Mouse (Mus musculus): ENCODE measurements around the gene Spdye4a. TPM values are rescaled to one million over a fixed set of nuclear protein-coding genes. Genes with fewer than 3 reads are reported as not detected.
"Not testable (repeated sequence)": the region's sequence is repeated elsewhere in the genome, so short reads cannot be mapped to it uniquely, and the experiment has no call there.

Spdye4a gene
- total and polyA plus RNA-seq, 3 experiments: 0.14 TPM; not detected in 2

GRCm38 (mm10) chr5:143213832-143214231 is 12.9 kb downstream of the Spdye4a start:
- no peak for DNase-seq
- no peaks in the 10 kb centered on the region for H3K79me2 ChIP-seq (replicated peaks; ENCODE audit: control insufficient read depth, insufficient read depth, low read length)
- 74% methylated on average over 2 of the region's 2 CpGs for WGBS
- no peak overlapping the region for H3K9ac ChIP-seq (ENCODE audit: low read depth, low read length)
- TF ChIP-seq EP300 (IDR thresholded peaks at IDR 0.05; ENCODE audit: insufficient read depth, low read depth, low read length): no peak
- TF ChIP-seq CTCF (IDR thresholded peaks at IDR 0.05): no peak
- no peak for TF ChIP-seq POLR2A (IDR thresholded peaks at IDR 0.05; ENCODE audit: insufficient read depth, low read depth, low read length)
- H3K36me3 ChIP-seq (ENCODE audit: control insufficient read depth, insufficient read depth, low read length): no peaks in the 10 kb centered on the region
- intact Hi-C loops (cut with DNase I): no loop called here
- no peak overlapping the region for H3K4me3 ChIP-seq
- no peaks in the 10 kb centered on the region for H3K27me3 ChIP-seq (ENCODE audit: control insufficient read depth, insufficient read depth, low read length)
- H3K4me1 ChIP-seq (ENCODE audit: control insufficient read depth, insufficient read depth, low read length): no peaks in the 10 kb centered on the region
- no peak overlapping the region for H3K27ac ChIP-seq

- intact Hi-C loops (cut with DNase I): no loop called here
- H3K4me1 ChIP-seq (ENCODE audit: control insufficient read depth, insufficient read depth, low read length): no peaks in the 10 kb centered on the region
- H3K27ac ChIP-seq: no peak overlapping the region
- 66% methylated on average over 3 of the region's 3 CpGs for WGBS
- H3K9ac ChIP-seq (ENCODE audit: low read depth, low read length): no peak overlapping the region
- no peak for DNase-seq
- no peaks in the 10 kb centered on the region for H3K36me3 ChIP-seq (ENCODE audit: control insufficient read depth, insufficient read depth, low read length)
- no peaks in the 10 kb centered on the region for H3K79me2 ChIP-seq (replicated peaks; ENCODE audit: control insufficient read depth, insufficient read depth, low read length)
- H3K27me3 ChIP-seq (ENCODE audit: control insufficient read depth, insufficient read depth, low read length): no peaks in the 10 kb centered on the region
- TF ChIP-seq CTCF (IDR thresholded peaks at IDR 0.05) (peak; percentile 46), EP300 (IDR thresholded peaks at IDR 0.05; ENCODE audit: insufficient read depth, low read depth, low read length) (no peak), POLR2A (IDR thresholded peaks at IDR 0.05; ENCODE audit: insufficient read depth, low read depth, low read length) (no peak)
- no peak overlapping the region for H3K4me3 ChIP-seq
Observed at GRCm38 (mm10) chr5:143205015-143205414, 21.7 kb downstream of the Spdye4a start.

- TF ChIP-seq CTCF (IDR thresholded peaks at IDR 0.05) (no peak), POLR2A (IDR thresholded peaks at IDR 0.05; ENCODE audit: insufficient read depth, low read depth, low read length) (no peak), EP300 (IDR thresholded peaks at IDR 0.05; ENCODE audit: insufficient read depth, low read depth, low read length) (no peak)
- WGBS: 68% methylated on average over 4 of the region's 4 CpGs
- no peaks in the 10 kb centered on the region for H3K79me2 ChIP-seq (replicated peaks; ENCODE audit: control insufficient read depth, insufficient read depth, low read length)
Observed at GRCm38 (mm10) chr5:143196506-143196905, 30.2 kb downstream of the Spdye4a start.

GRCm38 (mm10) chr5:143195166-143195565 is 31.5 kb downstream of the Spdye4a start:
- Histone ChIP-seq H3K4me3 (no peak overlapping the region), H3K79me2 (replicated peaks; ENCODE audit: control insufficient read depth, insufficient read depth, low read length) (no peaks in the 10 kb centered on the region), H3K9ac (ENCODE audit: low read depth, low read length) (no peak overlapping the region), H3K36me3 (ENCODE audit: control insufficient read depth, insufficient read depth, low read length) (no peaks in the 10 kb centered on the region), H3K4me1 (ENCODE audit: control insufficient read depth, insufficient read depth, low read length) (no peaks in the 10 kb centered on the region), H3K27ac (no peak overlapping the region), H3K27me3 (ENCODE audit: control insufficient read depth, insufficient read depth, low read length) (no peaks in the 10 kb centered on the region; the same call in 1 of the 2 replicates)
- TF ChIP-seq CTCF (IDR thresholded peaks at IDR 0.05) (no peak), POLR2A (IDR thresholded peaks at IDR 0.05; ENCODE audit: insufficient read depth, low read depth, low read length) (no peak), EP300 (IDR thresholded peaks at IDR 0.05; ENCODE audit: insufficient read depth, low read depth, low read length) (no peak)
- intact Hi-C loops (cut with DNase I): no loop called here
- no peak for DNase-seq
- 64% methylated on average over 2 of the region's 2 CpGs for WGBS

More at GRCm38 (mm10) chr5:143196506-143196905, 30.2 kb downstream of the Spdye4a start:
- Histone ChIP-seq H3K36me3 (ENCODE audit: control insufficient read depth, insufficient read depth, low read length) (no peaks in the 10 kb centered on the region), H3K4me1 (ENCODE audit: control insufficient read depth, insufficient read depth, low read length) (no peaks in the 10 kb centered on the region), H3K27me3 (ENCODE audit: control insufficient read depth, insufficient read depth, low read length) (no peaks in the 10 kb centered on the region; the same call in 1 of the 2 replicates), H3K4me3 (no peak overlapping the region), H3K9ac (ENCODE audit: low read depth, low read length) (no peak overlapping the region), H3K27ac (no peak overlapping the region)
- intact Hi-C loops (cut with DNase I): no loop called here
- no peak for DNase-seq

GRCm38 (mm10) chr5:143194747-143195146 is 31.9 kb downstream of the Spdye4a start:
- WGBS: 53% methylated on average over 8 of the region's 8 CpGs

GRCm38 (mm10) chr5:143192806-143193205 is 33.9 kb downstream of the Spdye4a start:
- no peaks in the 10 kb centered on the region for H3K79me2 ChIP-seq (replicated peaks; ENCODE audit: control insufficient read depth, insufficient read depth, low read length)
- DNase-seq: no peak
- no peaks in the 10 kb centered on the region; the same call in 1 of the 2 replicates for H3K27me3 ChIP-seq (ENCODE audit: control insufficient read depth, insufficient read depth, low read length)
- no peak overlapping the region for H3K4me3 ChIP-seq
- no peak overlapping the region for H3K9ac ChIP-seq (ENCODE audit: low read depth, low read length)
- WGBS: 78% methylated on average over 8 of the region's 8 CpGs
- TF ChIP-seq CTCF (IDR thresholded peaks at IDR 0.05): no peak
- no peak for TF ChIP-seq EP300 (IDR thresholded peaks at IDR 0.05; ENCODE audit: insufficient read depth, low read depth, low read length)
- TF ChIP-seq POLR2A (IDR thresholded peaks at IDR 0.05; ENCODE audit: insufficient read depth, low read depth, low read length): no peak
- H3K27ac ChIP-seq: no peak overlapping the region
- no peaks in the 10 kb centered on the region for H3K36me3 ChIP-seq (ENCODE audit: control insufficient read depth, insufficient read depth, low read length)
- intact Hi-C loops (cut with DNase I): no loop called here
- no peaks in the 10 kb centered on the region for H3K4me1 ChIP-seq (ENCODE audit: control insufficient read depth, insufficient read depth, low read length)

More at GRCm38 (mm10) chr5:143194747-143195146, 31.9 kb downstream of the Spdye4a start:
- H3K4me1 ChIP-seq (ENCODE audit: control insufficient read depth, insufficient read depth, low read length); H3K36me3 ChIP-seq (ENCODE audit: control insufficient read depth, insufficient read depth, low read length); H3K79me2 ChIP-seq (replicated peaks; ENCODE audit: control insufficient read depth, insufficient read depth, low read length); DNase-seq; intact Hi-C loops (cut with DNase I); H3K9ac ChIP-seq (ENCODE audit: low read depth, low read length); H3K4me3 ChIP-seq; H3K27ac ChIP-seq; H3K27me3 ChIP-seq (ENCODE audit: control insufficient read depth, insufficient read depth, low read length): not testable (repeated sequence)

- 58% methylated on average over 1 of the region's 1 CpGs for WGBS
- H3K9ac ChIP-seq (ENCODE audit: low read depth, low read length); H3K4me3 ChIP-seq; H3K27ac ChIP-seq; H3K79me2 ChIP-seq (replicated peaks; ENCODE audit: control insufficient read depth, insufficient read depth, low read length); intact Hi-C loops (cut with DNase I); H3K27me3 ChIP-seq (ENCODE audit: control insufficient read depth, insufficient read depth, low read length); H3K4me1 ChIP-seq (ENCODE audit: control insufficient read depth, insufficient read depth, low read length); H3K36me3 ChIP-seq (ENCODE audit: control insufficient read depth, insufficient read depth, low read length); DNase-seq: not testable (repeated sequence)
Observed at GRCm38 (mm10) chr5:143188014-143188413, 38.7 kb downstream of the Spdye4a start.

All from heart, adult 2 months (tissue).